Mouse (Mus musculus) layer of hippocampus, adult 9-10 months (tissue): Measurements from ENCODE around the gene Neu3.

ENCODE experiments used
- DNase-seq: peaks from one replicate; pipeline ENCODE4 v3.0.0; 2022; ENCODE audit warnings: low spot score

Gene Neu3

DNA sequence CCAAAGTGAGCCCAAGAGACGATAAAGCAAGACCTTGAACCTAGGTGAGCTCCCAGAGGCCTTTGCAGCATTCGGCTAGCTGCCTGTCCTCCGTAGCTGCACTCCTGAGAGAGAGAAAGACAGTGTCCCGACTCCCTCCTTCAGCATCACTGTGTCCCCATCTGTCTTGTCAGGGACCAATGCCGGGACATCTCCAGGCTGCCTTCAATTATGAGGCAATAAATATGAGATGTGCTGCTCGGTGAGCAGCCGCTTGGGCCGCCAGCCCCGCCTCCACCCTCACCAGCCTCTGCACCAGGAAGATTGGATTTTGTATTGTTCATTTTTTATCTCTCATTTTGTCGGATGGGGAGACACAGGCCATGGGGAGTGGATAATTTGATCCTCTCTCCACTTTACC lies 37.4 kb downstream of the Neu3 start:
- no peak for DNase-seq

DNA sequence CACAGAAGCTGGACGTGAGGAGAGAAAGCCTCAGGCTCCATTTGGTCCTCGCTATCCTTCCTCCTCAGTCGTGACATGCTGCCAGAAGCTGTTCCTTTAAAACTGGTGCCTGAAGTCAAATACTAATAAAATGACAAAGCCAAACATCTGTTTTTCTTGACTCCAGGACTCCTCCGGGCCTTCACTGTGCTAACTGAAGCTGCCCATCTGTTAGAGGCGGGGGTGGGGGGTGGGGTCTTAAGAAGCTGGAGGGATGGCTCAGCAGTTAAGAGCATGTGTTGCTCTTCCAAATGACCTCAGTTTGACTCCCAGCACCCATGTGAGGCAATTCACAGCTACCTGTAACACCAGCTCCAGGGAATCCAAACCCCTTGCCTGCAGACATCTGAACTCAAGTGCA lies 39.7 kb downstream of the Neu3 start:
- no peak for DNase-seq

DNA sequence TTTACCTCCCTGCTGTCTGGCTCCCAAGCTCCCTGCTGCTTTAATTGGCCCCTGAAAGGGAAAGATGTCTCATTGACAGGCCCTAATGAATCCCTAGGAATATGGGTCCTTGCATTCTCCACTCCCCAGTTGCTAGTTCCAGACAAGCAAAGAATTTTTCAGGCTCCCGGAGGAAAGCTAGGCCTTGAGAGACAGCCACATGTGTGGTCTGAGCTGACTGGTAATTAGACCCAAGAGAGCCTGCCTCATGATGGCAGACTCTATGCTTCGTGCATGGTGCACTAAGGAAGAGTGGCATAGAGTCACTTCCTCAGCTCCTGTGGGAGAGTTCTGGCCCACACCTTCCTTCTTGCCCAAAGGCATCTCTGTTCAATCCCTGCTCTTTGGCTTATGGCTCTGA lies 40.3 kb downstream of the Neu3 start:
- no peak for DNase-seq

DNA sequence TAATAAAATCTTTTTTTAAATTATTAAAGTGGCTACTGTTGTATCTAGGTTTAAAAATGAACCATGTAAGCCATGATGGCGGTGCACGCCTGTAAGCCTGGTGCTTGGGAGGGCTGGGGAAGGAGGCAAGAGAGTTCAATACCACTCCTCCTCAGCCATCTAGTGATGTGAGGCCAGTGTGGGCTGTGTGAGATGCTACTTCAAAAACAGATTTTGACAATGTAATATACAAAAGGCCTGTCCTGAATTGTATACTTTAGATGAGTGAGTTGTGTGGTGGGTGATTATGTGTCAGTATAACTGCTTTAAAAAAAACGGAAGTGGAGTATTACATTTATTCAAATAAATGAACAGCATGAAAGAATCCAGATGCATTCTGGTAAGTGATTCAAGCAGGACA lies 41.4 kb downstream of the Neu3 start:
- no peak for DNase-seq

DNA sequence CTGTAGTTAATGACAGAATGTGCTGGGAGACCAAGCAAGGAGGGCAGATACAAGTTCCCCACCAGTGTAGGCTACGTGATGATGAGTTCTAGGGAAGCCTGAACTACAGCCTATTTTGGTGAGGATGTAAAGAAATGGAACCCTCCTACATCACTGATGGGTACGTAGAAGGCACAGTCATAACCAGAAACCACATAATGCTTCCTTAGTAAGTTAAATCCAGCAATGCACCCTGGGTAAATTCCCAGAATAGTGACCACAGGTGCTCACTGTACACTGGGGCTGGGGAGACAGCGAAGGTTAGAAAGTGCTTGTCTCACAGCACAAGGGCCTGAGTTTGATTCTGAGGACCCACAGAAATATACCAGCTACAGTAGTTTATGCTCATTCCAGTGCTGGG lies 42.7 kb downstream of the Neu3 start:
- no peak for DNase-seq

DNA sequence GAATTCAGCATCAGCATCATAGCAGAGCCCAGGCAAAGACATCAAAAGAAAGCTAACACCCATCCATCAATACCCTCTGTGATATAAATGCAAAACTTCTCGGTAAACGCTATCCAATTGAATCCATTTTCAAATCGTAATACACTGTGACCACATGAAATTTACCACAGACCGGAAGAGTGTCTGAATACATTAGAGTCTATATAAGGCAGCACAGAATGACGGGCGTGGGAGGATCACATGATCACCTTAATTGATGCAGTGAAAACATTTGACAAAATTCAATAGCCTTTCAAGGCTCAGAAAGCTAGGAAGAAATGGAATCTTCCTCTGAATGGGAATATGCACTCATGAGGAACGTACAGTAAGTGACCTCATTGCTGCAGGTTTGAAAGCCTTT lies 44.8 kb downstream of the Neu3 start:
- no peak for DNase-seq

DNA sequence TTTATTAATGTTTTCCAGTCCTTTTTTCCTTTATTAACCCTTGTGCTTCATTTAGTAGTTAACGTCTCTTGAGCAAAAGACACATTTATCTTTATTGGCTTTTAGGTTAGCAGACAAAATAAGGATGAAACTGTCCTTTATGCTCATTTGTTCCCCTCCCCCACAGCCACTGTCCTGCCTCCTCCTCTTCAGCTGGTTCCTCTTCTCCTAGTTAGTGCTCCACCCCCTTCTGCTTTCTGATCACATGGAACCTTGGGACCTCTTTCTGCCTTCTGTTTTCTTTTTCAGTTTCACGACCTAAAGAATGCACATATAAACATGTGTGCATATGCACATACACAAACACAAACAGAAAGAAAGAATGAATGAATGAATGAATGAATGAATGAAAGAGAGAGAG lies 46.3 kb downstream of the Neu3 start:
- DNase-seq: no peak

DNA sequence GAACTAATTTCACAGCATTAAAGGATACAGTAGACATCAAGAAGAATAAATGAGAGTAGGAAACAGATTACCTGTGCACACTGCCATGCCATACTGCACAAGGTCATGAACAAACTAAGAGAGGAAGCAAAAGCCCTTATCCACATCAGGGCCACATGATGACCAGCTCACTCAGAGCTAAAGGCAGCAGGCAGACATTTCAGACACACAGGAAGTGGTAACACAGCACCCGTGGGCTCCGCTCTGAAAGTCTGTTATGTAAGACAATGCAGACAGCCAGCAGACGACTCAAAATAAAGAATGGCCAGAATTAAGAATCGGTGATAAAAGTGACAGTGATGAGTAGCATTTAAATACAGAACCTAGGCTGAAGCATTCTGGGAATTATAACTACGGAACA lies 46.8 kb downstream of the Neu3 start:
- DNase-seq: no peak

DNA sequence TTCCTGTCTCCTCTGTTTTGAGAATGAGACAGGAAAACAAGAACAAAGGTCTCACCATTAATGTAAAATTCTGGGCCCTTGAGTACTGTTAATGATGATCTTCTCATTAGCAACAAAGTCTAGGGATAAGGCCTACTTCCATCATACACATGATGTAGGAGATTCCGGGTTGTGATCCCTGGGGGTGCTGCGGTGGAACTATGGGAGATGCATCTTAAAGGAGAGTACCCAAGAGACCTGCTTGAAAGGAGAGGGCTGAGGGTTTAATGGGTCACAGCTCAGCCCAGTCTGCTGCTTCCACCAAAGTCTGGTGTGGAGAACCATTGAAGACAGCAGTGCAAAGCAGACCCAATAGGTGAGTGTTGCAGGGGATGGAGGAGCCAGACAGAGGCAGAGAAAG lies 65.0 kb downstream of the Neu3 start, which contains the start of gene Olfr521:
Olfr521 (plus strand) TSS at position 301 of the 400 bp plus-strand sequence.
- no peak for DNase-seq
